Mouse (Mus musculus): ENCODE results near the gene Adamtsl2. TPM values are rescaled to one million over a fixed set of nuclear protein-coding genes. Genes with fewer than 3 reads are reported as not detected.

Adamtsl2 gene
- total and polyA plus RNA-seq, 2 experiments from 2014 or later, result 9.3 to 17.0 TPM

DNA sequence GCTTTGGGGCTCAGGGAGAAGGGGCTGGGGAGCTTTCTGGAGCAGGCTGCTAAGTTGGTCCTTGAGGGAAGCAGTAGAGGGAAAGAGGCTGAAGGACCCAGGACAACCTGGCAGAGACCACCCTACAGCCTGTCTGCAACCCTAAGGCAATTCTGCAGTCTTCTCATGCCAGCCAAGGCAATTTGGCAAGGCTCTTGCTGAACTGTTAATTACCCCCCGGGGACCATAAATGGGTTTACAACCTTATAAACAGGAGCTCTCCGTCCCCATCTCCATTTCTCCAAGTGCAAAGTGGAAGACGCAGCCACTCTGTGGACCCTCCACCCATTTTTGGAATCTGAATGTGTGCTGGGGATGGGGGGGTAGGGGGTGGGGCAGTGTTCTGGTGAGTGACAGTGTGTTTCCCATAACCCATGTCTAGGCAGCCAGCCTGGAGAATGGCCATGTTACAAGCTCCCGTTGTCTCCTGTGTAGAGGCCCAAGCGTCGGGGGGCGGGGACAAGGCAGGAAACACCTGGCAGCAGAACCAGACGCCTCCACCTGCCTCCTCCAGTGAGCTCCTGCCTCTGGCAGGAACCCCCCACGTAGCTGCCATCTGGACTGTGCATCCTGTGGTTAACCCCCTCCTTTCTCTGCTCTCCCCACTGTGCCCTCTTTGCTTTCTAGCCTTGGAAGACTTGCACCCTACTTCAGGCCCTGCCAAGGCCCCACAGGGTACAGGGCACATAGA is 42.6 kb downstream of the Adamtsl2 start:
- no peak for TF ChIP-seq CTCF (IDR thresholded peaks at IDR 0.05)
- peak; percentile 62 for DNase-seq (ENCODE audit: low spot score)
- Histone ChIP-seq H3K4me3 (ENCODE audit: low read depth, low read length) (no peak overlapping the region), H3K4me2 (ENCODE audit: low read depth, low read length, poor library complexity, severe bottlenecking) (no peak overlapping the region), H3K36me3 (ENCODE audit: insufficient read depth, low read length) (no peaks in the 10 kb centered on the region), H3K9ac (replicated peaks; ENCODE audit: low read length, poor library complexity, severe bottlenecking) (no peak overlapping the region), H3K4me1 (ENCODE audit: insufficient read depth, low read length) (no peaks in the 10 kb centered on the region), H3K27me3 (ENCODE audit: insufficient read depth, low read length) (no peaks in the 10 kb centered on the region), H3K9me3 (ENCODE audit: low read length) (no peaks in the 10 kb centered on the region), H3K27ac (ENCODE audit: low read depth, low read length) (no peak overlapping the region)
- ATAC-seq (ENCODE audit: low FRiP score), result no peak
- 41% methylated on average over 9 of the region's 9 CpGs for WGBS

DNA sequence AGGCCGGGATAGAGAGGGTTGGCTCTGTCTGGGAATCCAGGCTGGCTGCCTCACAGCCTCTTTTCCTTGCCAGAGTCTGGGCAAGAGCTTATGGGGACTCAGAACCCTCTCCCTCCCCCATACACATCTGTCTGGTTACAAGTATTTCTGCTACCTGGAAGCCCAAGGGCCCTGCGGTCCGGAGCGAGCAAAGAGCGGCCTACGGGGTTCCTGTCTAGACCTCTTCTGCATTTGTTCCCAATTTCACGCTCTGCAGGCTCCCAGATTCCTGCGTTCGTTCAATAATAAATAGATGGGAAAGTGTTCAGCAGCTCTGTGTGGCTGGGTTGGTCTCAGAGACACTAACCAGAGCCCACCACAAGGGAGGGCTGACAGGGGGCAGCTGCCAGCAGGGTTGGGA is 43.4 kb downstream of the Adamtsl2 start:
- no peaks in the 10 kb centered on the region for H3K36me3 ChIP-seq (ENCODE audit: insufficient read depth, low read length)
- DNase-seq (ENCODE audit: low spot score) (no peak), ATAC-seq (ENCODE audit: low FRiP score) (no peak)
- WGBS, result 19% methylated on average over 9 of the region's 9 CpGs
- H3K4me2 ChIP-seq (ENCODE audit: low read depth, low read length, poor library complexity, severe bottlenecking), result no peak overlapping the region
- H3K4me3 ChIP-seq (ENCODE audit: low read depth, low read length), result no peak overlapping the region
- TF ChIP-seq CTCF (IDR thresholded peaks at IDR 0.05), result no peak
- no peak overlapping the region for H3K27ac ChIP-seq (ENCODE audit: low read depth, low read length)
- H3K9me3 ChIP-seq (ENCODE audit: low read length), result no peaks in the 10 kb centered on the region
- H3K27me3 ChIP-seq (ENCODE audit: insufficient read depth, low read length), result no peaks in the 10 kb centered on the region
- H3K9ac ChIP-seq (replicated peaks; ENCODE audit: low read length, poor library complexity, severe bottlenecking), result no peak overlapping the region
- no peaks in the 10 kb centered on the region for H3K4me1 ChIP-seq (ENCODE audit: insufficient read depth, low read length)

DNA sequence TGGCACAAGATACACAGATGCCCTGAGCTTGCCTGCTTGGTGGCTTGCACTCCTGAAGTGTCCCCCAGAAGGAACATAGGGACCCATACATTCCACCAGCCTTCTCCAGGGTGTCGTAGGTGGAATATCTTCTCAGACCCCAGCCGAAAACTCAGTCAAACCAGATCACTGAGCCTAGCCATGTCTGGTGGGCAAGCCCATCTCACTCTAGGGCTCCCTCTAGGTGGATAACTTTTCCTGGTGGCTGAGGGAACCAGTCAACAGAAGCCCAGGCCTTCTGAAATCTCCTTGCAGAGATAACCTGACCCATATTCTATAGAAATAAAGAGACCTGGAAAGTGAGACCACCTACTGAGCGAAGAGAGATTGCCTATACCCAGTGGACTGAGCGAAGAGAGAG is 43.9 kb downstream of the Adamtsl2 start:
- peak; percentile 30 for TF ChIP-seq CTCF (IDR thresholded peaks at IDR 0.05)

DNA sequence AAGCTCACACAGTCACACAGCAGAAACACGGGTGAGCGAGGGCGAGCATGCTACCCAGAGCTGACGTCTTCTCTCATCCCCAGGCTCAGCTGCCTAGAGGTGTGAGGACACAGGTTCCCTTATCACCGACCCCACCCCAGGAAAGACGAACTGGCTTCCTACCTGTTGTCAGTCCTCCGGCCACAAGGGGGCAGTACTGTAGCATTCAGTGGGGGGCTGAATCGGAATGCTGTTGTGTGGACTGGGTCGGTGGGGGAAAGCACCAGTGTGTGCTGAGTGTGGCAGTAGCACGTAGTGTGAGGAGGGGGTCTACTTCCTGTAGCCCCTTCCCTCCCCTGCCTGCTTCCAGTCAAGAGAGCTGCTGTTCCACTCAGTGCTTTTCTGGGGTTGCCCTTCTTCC is 46.8 kb downstream of the Adamtsl2 start:
- Histone ChIP-seq H3K4me2 (ENCODE audit: low read depth, low read length, poor library complexity, severe bottlenecking) (no peak overlapping the region), H3K27me3 (ENCODE audit: insufficient read depth, low read length) (no peaks in the 10 kb centered on the region), H3K9me3 (ENCODE audit: low read length) (no peaks in the 10 kb centered on the region), H3K36me3 (ENCODE audit: insufficient read depth, low read length) (no peaks in the 10 kb centered on the region), H3K4me3 (ENCODE audit: low read depth, low read length) (no peak overlapping the region), H3K9ac (replicated peaks; ENCODE audit: low read length, poor library complexity, severe bottlenecking) (no peak overlapping the region), H3K4me1 (ENCODE audit: insufficient read depth, low read length) (no peaks in the 10 kb centered on the region), H3K27ac (ENCODE audit: low read depth, low read length) (no peak overlapping the region)
- 48% methylated on average over 10 of the region's 10 CpGs for WGBS
- ATAC-seq (ENCODE audit: low FRiP score) (no peak), DNase-seq (ENCODE audit: low spot score) (no peak)
- peak; percentile 81 for TF ChIP-seq CTCF (IDR thresholded peaks at IDR 0.05)

More for the DNA sequence above, 43.9 kb downstream of the Adamtsl2 start:
- DNase-seq (ENCODE audit: low spot score) (no peak), ATAC-seq (ENCODE audit: low FRiP score) (no peak)
- Histone ChIP-seq H3K27me3 (ENCODE audit: insufficient read depth, low read length) (no peaks in the 10 kb centered on the region), H3K36me3 (ENCODE audit: insufficient read depth, low read length) (no peaks in the 10 kb centered on the region), H3K27ac (ENCODE audit: low read depth, low read length) (no peak overlapping the region), H3K4me1 (ENCODE audit: insufficient read depth, low read length) (no peaks in the 10 kb centered on the region), H3K4me2 (ENCODE audit: low read depth, low read length, poor library complexity, severe bottlenecking) (no peak overlapping the region), H3K9me3 (ENCODE audit: low read length) (no peaks in the 10 kb centered on the region), H3K9ac (replicated peaks; ENCODE audit: low read length, poor library complexity, severe bottlenecking) (no peak overlapping the region), H3K4me3 (ENCODE audit: low read depth, low read length) (no peak overlapping the region)
- 87% methylated on average over 4 of the region's 4 CpGs for WGBS

DNA sequence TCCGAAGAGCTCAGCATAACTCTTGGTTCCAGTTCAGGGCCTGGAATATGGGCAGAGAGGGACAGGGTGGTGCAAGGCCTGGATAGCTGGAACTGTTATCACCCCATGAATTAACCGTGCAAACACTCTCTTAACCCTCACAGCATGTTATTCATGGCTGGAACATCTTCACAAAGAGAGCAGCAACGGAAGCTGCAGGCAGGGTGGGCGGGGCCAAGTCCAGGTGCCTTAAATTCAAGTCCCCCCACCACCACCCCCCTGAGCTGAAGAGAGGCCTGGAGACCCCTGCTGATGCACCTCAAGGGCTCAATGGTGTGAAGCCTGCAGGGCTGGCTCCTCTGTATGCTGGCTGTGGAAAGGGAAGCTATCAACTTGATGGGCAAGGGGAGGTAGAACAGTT is 47.3 kb downstream of the Adamtsl2 start:
- Histone ChIP-seq H3K9me3 (ENCODE audit: low read length) (no peaks in the 10 kb centered on the region), H3K9ac (replicated peaks; ENCODE audit: low read length, poor library complexity, severe bottlenecking) (no peak overlapping the region), H3K4me3 (ENCODE audit: low read depth, low read length) (no peak overlapping the region), H3K27me3 (ENCODE audit: insufficient read depth, low read length) (no peaks in the 10 kb centered on the region), H3K4me2 (ENCODE audit: low read depth, low read length, poor library complexity, severe bottlenecking) (no peak overlapping the region), H3K27ac (ENCODE audit: low read depth, low read length) (no peak overlapping the region), H3K4me1 (ENCODE audit: insufficient read depth, low read length) (no peaks in the 10 kb centered on the region), H3K36me3 (ENCODE audit: insufficient read depth, low read length) (no peaks in the 10 kb centered on the region)
- ATAC-seq (ENCODE audit: low FRiP score) (no peak), DNase-seq (ENCODE audit: low spot score) (no peak)
- 49% methylated on average over 4 of the region's 4 CpGs for WGBS
- no peak for TF ChIP-seq CTCF (IDR thresholded peaks at IDR 0.05)

DNA sequence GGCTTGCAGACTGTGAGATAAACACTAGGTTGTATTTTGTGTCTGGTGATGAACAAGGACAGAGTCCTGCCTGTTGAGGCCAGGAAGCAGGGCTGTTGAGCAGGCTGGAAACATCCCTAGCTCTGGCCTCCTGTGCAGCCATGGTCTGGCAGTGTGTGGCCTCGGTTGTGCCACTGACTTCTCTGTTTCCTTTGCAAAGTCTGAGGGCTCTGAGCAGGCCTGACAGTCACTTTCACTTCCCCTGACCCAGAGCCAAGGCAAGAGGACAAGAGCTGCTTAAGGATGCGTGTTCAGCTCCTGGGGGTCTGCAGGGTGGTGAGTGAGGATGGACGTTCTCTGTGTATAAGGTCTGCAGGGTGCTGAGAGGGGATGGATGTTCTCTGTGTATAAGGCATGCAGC is 49.8 kb downstream of the Adamtsl2 start:
- H3K4me1 ChIP-seq (ENCODE audit: insufficient read depth, low read length), result no peaks in the 10 kb centered on the region
- H3K9ac ChIP-seq (replicated peaks; ENCODE audit: low read length, poor library complexity, severe bottlenecking), result no peak overlapping the region
- H3K9me3 ChIP-seq (ENCODE audit: low read length), result no peaks in the 10 kb centered on the region
- ATAC-seq (ENCODE audit: low FRiP score), result no peak
- no peak for TF ChIP-seq CTCF (IDR thresholded peaks at IDR 0.05)
- no peak overlapping the region for H3K27ac ChIP-seq (ENCODE audit: low read depth, low read length)
- no peak for DNase-seq (ENCODE audit: low spot score)
- no peak overlapping the region for H3K4me3 ChIP-seq (ENCODE audit: low read depth, low read length)
- no peaks in the 10 kb centered on the region for H3K27me3 ChIP-seq (ENCODE audit: insufficient read depth, low read length)
- 66% methylated on average over 3 of the region's 3 CpGs for WGBS
- no peaks in the 10 kb centered on the region for H3K36me3 ChIP-seq (ENCODE audit: insufficient read depth, low read length)
- H3K4me2 ChIP-seq (ENCODE audit: low read depth, low read length, poor library complexity, severe bottlenecking), result no peak overlapping the region

Data from midbrain, postnatal 0 days (tissue).